Mouse (Mus musculus): ENCODE data around the gene Defa26. TPM values are rescaled to one million over a fixed set of nuclear protein-coding genes. Genes with fewer than 3 reads are reported as not detected.
"Not testable (repeated sequence)": the region's sequence is repeated elsewhere in the genome, so short reads cannot be mapped to it uniquely, and the experiment has no call there.

Defa26 gene
- not detected in 2 replicates for polyA plus RNA-seq (2012; rRNA removed)

DNA sequence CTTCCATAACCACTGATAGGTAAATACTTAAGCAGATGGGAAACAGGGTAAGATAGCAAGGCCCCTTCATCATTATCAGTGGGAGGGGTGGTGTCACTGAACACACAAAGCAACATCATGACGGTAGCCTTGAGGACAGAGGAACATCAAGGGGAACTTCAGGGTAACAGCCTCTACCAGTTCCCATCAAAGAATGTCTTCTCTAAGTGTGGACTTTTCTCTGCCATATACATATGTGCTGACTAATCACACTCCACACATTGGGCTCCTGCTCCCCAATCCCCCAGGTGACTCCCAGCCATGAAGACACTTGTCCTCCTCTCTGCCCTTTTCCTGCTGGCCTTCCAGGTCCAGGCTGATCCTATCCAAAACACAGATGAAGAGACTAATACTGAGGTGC, at the start of gene Defa26:
Defa26 (plus strand) TSS at position 301 of the 400 bp plus-strand sequence.
- DNase-seq (ENCODE audit: low read depth) = not testable (repeated sequence)

DNA sequence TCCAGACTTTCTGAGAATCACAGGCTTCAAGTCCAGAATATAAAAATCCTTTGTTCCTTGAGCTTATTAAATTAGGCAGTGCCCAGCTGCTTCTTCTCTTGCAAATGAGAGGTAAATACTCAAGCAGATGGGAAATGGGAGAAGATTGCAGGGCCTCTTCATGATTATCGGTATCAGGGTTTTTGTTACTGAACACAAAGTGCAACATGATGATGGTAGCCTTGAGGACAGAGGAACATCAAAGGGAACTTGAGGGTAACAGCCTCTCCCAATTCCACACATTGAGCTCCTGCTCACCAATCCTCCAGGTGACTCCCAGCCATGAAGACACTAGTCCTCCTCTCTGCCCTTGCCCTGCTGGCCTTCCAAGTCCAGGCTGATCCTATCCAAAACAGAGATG, 35.3 kb upstream of the Defa26 start, which contains the start of gene Defa28:
Defa28 (plus strand) TSS at position 301 of the 400 bp plus-strand sequence.
- DNase-seq (ENCODE audit: low read depth) = not testable (repeated sequence)

DNA sequence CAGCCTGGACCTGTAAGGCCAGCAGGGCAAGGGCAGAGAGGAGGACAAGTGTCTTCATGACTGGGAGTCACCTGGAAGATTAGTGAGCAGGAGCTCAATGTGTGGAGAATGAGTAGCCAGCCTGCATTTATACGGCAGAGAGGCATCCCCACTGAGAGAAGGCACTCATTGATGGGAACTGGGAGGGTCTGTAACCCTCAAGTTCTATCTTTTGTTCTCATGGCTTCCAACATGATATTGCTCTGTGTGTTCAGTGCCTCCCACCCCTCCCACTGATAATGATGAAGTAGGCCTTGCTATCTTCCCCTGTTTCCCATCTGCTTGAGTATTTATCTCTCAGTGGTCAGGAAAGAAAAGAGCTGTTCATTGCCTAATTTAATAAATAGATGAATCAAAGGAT, 23.6 kb upstream of the Defa26 start, which contains the start of gene Gm7861:
Gm7861 (minus strand) TSS at position 101 of the 400 bp plus-strand sequence.
- not testable (repeated sequence) for DNase-seq (ENCODE audit: low read depth)

DNA sequence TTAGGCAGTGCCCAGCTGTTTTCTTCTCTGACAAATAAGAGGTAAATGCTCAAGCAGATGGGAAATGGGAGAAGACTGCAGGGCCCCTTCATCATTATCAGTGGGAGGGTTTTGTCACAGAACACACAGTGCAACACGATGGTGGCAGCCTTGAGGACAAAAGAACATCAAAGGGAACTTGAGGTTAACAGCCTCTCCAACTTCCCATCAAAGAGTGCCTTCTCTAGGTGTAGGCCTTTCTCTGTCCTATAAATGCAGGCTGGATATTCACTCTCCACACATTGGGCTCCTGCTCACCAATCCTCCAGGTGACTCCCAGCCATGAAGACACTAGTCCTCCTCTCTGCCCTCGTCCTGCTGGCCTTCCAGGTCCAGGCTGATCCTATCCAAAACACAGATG, 37.5 kb downstream of the Defa26 start, which contains the start of gene Defa17:
Defa17 (plus strand) TSS at position 301 of the 400 bp plus-strand sequence.
- DNase-seq (ENCODE audit: low read depth) = not testable (repeated sequence)

DNA sequence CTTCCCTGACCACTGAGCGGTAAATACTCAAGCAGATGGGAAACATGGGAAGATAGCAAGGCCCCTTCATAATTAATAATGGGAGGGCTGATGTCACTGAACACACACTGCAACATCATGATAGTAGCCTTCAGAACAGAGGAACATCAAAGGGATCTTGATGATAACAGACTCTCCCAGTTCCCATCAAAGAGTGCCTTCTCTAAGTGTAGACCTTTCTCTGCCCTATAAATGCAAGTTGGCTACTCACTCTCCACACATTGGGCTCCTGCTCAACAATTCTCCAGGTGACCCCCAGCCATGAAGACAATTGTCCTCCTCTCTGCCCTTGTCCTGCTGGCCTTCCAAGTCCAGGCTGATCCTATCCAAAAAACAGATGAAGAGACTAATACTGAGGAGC, 47.5 kb downstream of the Defa26 start, which contains the start of gene Defa34:
Defa34 (plus strand) TSS at position 301 of the 400 bp plus-strand sequence.
- DNase-seq (ENCODE audit: low read depth) = not testable (repeated sequence)

Other genes starting within 250 kb of the Defa26 start
- gene Defa2, start 239.7 kb upstream of the Defa26 start, polyA plus RNA-seq (2012; rRNA removed) = not detected in 2 replicates
- gene Defa33, start 226.4 kb upstream of the Defa26 start, polyA plus RNA-seq (2012; rRNA removed) = not detected in 2 replicates
- gene Defa36, start 190.8 kb upstream of the Defa26 start, polyA plus RNA-seq (2012; rRNA removed) = not detected in 2 replicates
- not detected in 2 replicates for gene Gm7849, start 161.6 kb upstream of the Defa26 start, polyA plus RNA-seq (2012; rRNA removed)
- not detected in 2 replicates for gene Defa20, start 108.9 kb upstream of the Defa26 start, polyA plus RNA-seq (2012; rRNA removed)
- gene Defa32, start 89.2 kb upstream of the Defa26 start, polyA plus RNA-seq (2012; rRNA removed) = not detected in 2 replicates
- gene Defa37, start 52.8 kb upstream of the Defa26 start, polyA plus RNA-seq (2012; rRNA removed) = not detected in 2 replicates
- gene Defa28, start 35.2 kb upstream of the Defa26 start, polyA plus RNA-seq (2012; rRNA removed) = not detected in 2 replicates
- gene Gm7861, start 23.7 kb upstream of the Defa26 start, polyA plus RNA-seq (2012; rRNA removed) = not detected in 2 replicates
- gene Defa17, start 37.6 kb downstream of the Defa26 start, polyA plus RNA-seq (2012; rRNA removed) = not detected in 2 replicates
- gene Defa34, start 47.6 kb downstream of the Defa26 start, polyA plus RNA-seq (2012; rRNA removed) = not detected in 2 replicates
- not detected in 2 replicates for gene AY761184, start 85.5 kb downstream of the Defa26 start, polyA plus RNA-seq (2012; rRNA removed)
- not detected in 2 replicates for gene Defa24, start 116.3 kb downstream of the Defa26 start, polyA plus RNA-seq (2012; rRNA removed)
- gene Defb50, start 205.4 kb downstream of the Defa26 start, polyA plus RNA-seq (2012; rRNA removed) = not detected in 2 replicates
- gene Defb2, start 221.7 kb downstream of the Defa26 start, polyA plus RNA-seq (2012; rRNA removed) = not detected in 2 replicates
- gene Defb10, start 240.7 kb downstream of the Defa26 start, polyA plus RNA-seq (2012; rRNA removed) = not detected in 2 replicates